Comparison of ENCODE assay signal across 34 mouse cellular contexts in genomic region chr8:49175386-49175785, GRCm38 (mm10).
"Had no signal": no experiment of that assay in that cellular context is flagged by ENCODE, and none has a peak within 500 bp of the region (broad histone marks: within the 10 kb centered on the region; RNA-seq: fewer than 3 reads in every experiment).

No protein-coding gene starts in this region.

- H3K9me3 ChIP-seq: heart, embryonic 10.5 days; heart, embryonic 13.5 days; heart, embryonic 15.5 days; hindbrain, embryonic 10.5 days; hindbrain, embryonic 13.5 days; hindbrain, embryonic 15.5 days; intestine, embryonic 15.5 days; kidney, embryonic 15.5 days had no signal

- ATAC-seq: hindbrain, embryonic 16.5 days; hindbrain, postnatal 0 days; inflammation-experienced regulatory T-cells, adult 6 months; intestine, embryonic 15.5 days; intestine, embryonic 16.5 days; intestine, postnatal 0 days had no signal

- H3K36me3 ChIP-seq: heart, embryonic 10.5 days; heart, embryonic 12.5 days; heart, embryonic 13.5 days; heart, embryonic 15.5 days; hindbrain, embryonic 10.5 days; hindbrain, embryonic 13.5 days; hindbrain, embryonic 15.5 days; intestine, embryonic 15.5 days; kidney, embryonic 15.5 days had no signal

- H3K4me1 ChIP-seq: heart, embryonic 10.5 days; heart, embryonic 12.5 days; heart, embryonic 13.5 days; heart, embryonic 15.5 days; hindbrain, embryonic 10.5 days; hindbrain, embryonic 13.5 days; hindbrain, embryonic 15.5 days; intestine, embryonic 15.5 days; kidney, embryonic 15.5 days had no signal

- DNase-seq: heart, postnatal 10 days; heart, postnatal 14 days; heart, postnatal 36 days; heart, postnatal 4 days; kidney, adult 11 months; kidney, adult 18-20 months; kidney, adult 2 months; kidney, adult 8-10 months; kidney, adult 9 months; kidney, postnatal 10 days; kidney, postnatal 14 days; kidney, postnatal 25 days; kidney, postnatal 36 days; kidney, postnatal 4 days; layer of hippocampus, adult 9-11 months; layer of hippocampus, postnatal 36 days had no signal

- H3K4me3 ChIP-seq: heart, embryonic 10.5 days; heart, embryonic 12.5 days; heart, embryonic 13.5 days; heart, embryonic 15.5 days; hindbrain, embryonic 10.5 days; hindbrain, embryonic 13.5 days; hindbrain, embryonic 15.5 days; intestine, embryonic 15.5 days; kidney, embryonic 15.5 days; layer of hippocampus, adult 2 months had no signal

- H3K4me2 ChIP-seq: heart, embryonic 11.5 days; heart, embryonic 12.5 days; heart, embryonic 13.5 days; heart, embryonic 15.5 days; hindbrain, embryonic 13.5 days; hindbrain, embryonic 14.5 days; hindbrain, embryonic 15.5 days; intestine, embryonic 15.5 days; kidney, embryonic 15.5 days had no signal

- H3K27me3 ChIP-seq: heart, embryonic 12.5 days; heart, embryonic 13.5 days; heart, embryonic 15.5 days; hindbrain, embryonic 13.5 days; hindbrain, embryonic 15.5 days; intestine, embryonic 15.5 days; kidney, embryonic 15.5 days had no signal

- H3K27ac ChIP-seq: heart, embryonic 10.5 days; heart, embryonic 13.5 days; heart, embryonic 15.5 days; hindbrain, embryonic 10.5 days; hindbrain, embryonic 13.5 days; hindbrain, embryonic 14.5 days; hindbrain, embryonic 15.5 days; hindbrain, postnatal 0 days; intestine, embryonic 15.5 days; kidney, embryonic 15.5 days; kidney, postnatal 0 days; layer of hippocampus, adult 2 months had no signal

- H3K9ac ChIP-seq: heart, embryonic 12.5 days; heart, embryonic 13.5 days; heart, embryonic 15.5 days; hindbrain, embryonic 13.5 days; hindbrain, embryonic 14.5 days; hindbrain, embryonic 15.5 days; intestine, embryonic 15.5 days; kidney, embryonic 15.5 days had no signal
